Mouse (Mus musculus) brain, embryonic 18.5 days (tissue): ENCODE results near the gene C87977.
"Not testable (repeated sequence)": the region's sequence is repeated elsewhere in the genome, so short reads cannot be mapped to it uniquely, and the experiment has no call there.

ENCODE experiments used
- DNase-seq: peaks from one replicate; pipeline ENCODE4 v3.0.0-alpha.2; 2012; ENCODE audit warnings: low read depth, low spot score

Gene C87977

GRCm38 (mm10) chr4:144213218-144213617 is at the start of gene C87977:
Gene C87977, minus strand, starts transcription at chr4:144213318.
- DNase-seq: not testable (repeated sequence)

GRCm38 (mm10) chr4:144254768-144255167 is 41.6 kb upstream of the C87977 start:
- DNase-seq: not testable (repeated sequence)

GRCm38 (mm10) chr4:144190419-144190818 is 22.7 kb downstream of the C87977 start, which contains the start of gene Oog2:
Gene Oog2, plus strand, starts transcription at chr4:144190719.
- DNase-seq: no peak

- no peak for DNase-seq
These were observed 50.6 kb downstream of the C87977 start, which contains the start of gene Oog3 for GRCm38 (mm10) chr4:144162563-144162962. Gene Oog3, minus strand, starts transcription at chr4:144162663.
